Mouse (Mus musculus) heart, embryonic 12.5 days (tissue): ENCODE results near the gene Olfr794. TPM values are rescaled to one million over a fixed set of nuclear protein-coding genes. Genes with fewer than 3 reads are reported as not detected.

Experiments
- ATAC-seq: fragments of 200-750 bp; cut with Nextera tagmentation; 2 replicates; pipeline ENCODE4 v1.8.0; 2017; ENCODE audit warnings: moderate TSS enrichment, moderate library complexity; ENCODE audit not compliant: insufficient number of reproducible peaks, low FRiP score
- H3K27ac ChIP-seq: fragments of 300-500 bp; sonication (generic); 2 replicates; pipeline ENCODE4 v1.5.1; 2016; ENCODE audit warnings: mild to moderate bottlenecking, moderate library complexity; ENCODE audit not compliant: poor library complexity, severe bottlenecking
- H3K27me3 ChIP-seq: fragments of 300-500 bp; sonication (generic); replicated peaks from 2 replicates; pipeline ENCODE4 v1.6.1; 2016; ENCODE audit warnings: mild to moderate bottlenecking, moderate library complexity
- H3K36me3 ChIP-seq: fragments of 300-500 bp; sonication (generic); 2 replicates; pipeline ENCODE4 v1.6.1; 2016; ENCODE audit warnings: mild to moderate bottlenecking, moderate library complexity
- H3K4me1 ChIP-seq: fragments of 300-500 bp; sonication (generic); replicated peaks from 2 replicates; pipeline ENCODE4 v1.6.1; 2016; ENCODE audit warnings: mild to moderate bottlenecking
- H3K4me2 ChIP-seq: fragments of 300-500 bp; sonication (generic); 2 replicates; pipeline ENCODE4 v1.6.1; 2016; ENCODE audit warnings: mild to moderate bottlenecking, moderate library complexity
- H3K4me3 ChIP-seq: fragments of 300-500 bp; sonication (generic); 2 replicates; pipeline ENCODE4 v1.5.1; 2016; ENCODE audit warnings: mild to moderate bottlenecking
- H3K9ac ChIP-seq: fragments of 300-500 bp; sonication (generic); 2 replicates; pipeline ENCODE4 v1.6.1; 2016; ENCODE audit warnings: mild to moderate bottlenecking, moderate library complexity
- H3K9me3 ChIP-seq: fragments of 300-500 bp; sonication (generic); replicated peaks from 2 replicates; pipeline ENCODE4 v1.6.1; 2016; ENCODE audit warnings: mild to moderate bottlenecking, moderate library complexity
- WGBS: fragments of 180-500 bp; shearing (Covaris S2); methylation state at CpG from one replicate; pipeline ENCODE4 v1.1.7; 2016; 5-methylcytosine and 5-hydroxymethylcytosine counted together
- microRNA-seq: library from miRNA; unstranded; fragments of <30 nt; microRNA quantifications from one replicate; pipeline ENCODE4, GENCODE M21; 2017
- polyA plus RNA-seq: library from polyadenylated mRNA; unstranded; fragments of >200 nt; fragmentation: Nextera tagmentation; extraction: Ambion mirVana; gene quantifications from 2 replicates; pipeline ENCODE4 v1.2.1, GENCODE M21; 2016

Gene Olfr794
- polyA plus RNA-seq = not detected in 2 replicates

- Histone ChIP-seq H3K27me3 (no peaks in the 10 kb centered on the region), H3K4me1 (no peaks in the 10 kb centered on the region), H3K27ac (no peak within 1 kb of the TSS), H3K4me2 (no peak within 1 kb of the TSS), H3K36me3 (no peaks in the 10 kb centered on the region), H3K4me3 (no peak within 1 kb of the TSS), H3K9ac (no peak within 1 kb of the TSS), H3K9me3 (no peaks in the 10 kb centered on the region; the same call in 1 of the 2 replicates)
- ATAC-seq = no peak
- WGBS = 66% methylated on average over 2 of the region's 2 CpGs
Measured at GRCm38 (mm10) chr10:129567355-129567754, at the start of gene Olfr794. Olfr794 (plus strand) TSS chr10:129567655.

GRCm38 (mm10) chr10:129521492-129521891 lies 46.0 kb upstream of the Olfr794 start, which contains the start of gene Olfr791:
Olfr791 (plus strand) TSS chr10:129521792.
- Histone ChIP-seq H3K4me2 (no peak within 1 kb of the TSS), H3K27ac (no peak within 1 kb of the TSS), H3K4me3 (no peak within 1 kb of the TSS), H3K9me3 (no peaks in the 10 kb centered on the region; the same call in 1 of the 2 replicates), H3K36me3 (no peaks in the 10 kb centered on the region), H3K4me1 (no peaks in the 10 kb centered on the region), H3K9ac (no peak within 1 kb of the TSS), H3K27me3 (no peaks in the 10 kb centered on the region)
- no peak for ATAC-seq
- WGBS = 66% methylated on average over 3 of the region's 3 CpGs

DNA sequence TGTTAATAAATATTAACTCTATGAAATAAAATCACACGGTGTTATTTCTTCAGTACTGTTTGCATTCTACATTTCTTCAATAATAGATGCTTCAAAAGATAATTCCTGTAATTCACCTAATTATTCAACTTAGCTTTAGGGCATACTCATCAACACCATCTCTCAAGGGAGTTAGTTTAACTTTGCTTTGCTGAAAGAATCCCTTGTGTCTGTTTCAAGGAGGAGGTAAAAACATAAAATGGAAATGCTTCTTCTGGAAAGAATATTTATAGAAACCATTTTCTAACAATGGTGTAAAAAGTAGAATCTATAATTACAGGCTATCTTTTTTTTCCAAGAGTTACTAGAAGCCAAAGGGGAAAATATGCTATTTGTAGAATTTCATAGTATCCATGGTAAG lies 28.6 kb upstream of the Olfr794 start, which contains the start of gene Olfr792:
Gene Olfr792 (plus strand): TSS at position 301 of the 400 bp plus-strand sequence.
- 51% methylated on average over 1 of the region's 1 CpGs for WGBS

DNA sequence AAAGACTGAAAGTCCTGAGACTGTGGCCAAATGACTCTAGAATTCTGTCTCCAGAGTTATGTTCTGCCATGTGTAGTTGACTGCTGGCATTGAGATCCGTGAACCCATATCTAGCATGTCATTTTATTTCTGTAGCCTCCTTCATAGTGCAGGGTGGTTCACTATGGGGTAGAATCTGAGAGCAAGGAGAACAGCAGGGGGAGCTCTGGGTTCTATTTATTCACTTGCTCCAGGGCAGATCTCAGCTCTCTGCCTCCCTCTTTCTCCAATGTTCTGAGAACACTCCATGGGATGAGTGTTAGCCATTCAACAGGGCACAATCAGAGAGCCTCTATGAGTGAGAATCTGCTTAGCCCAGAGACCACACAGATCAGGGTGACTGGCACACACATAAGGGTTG lies 18.1 kb upstream of the Olfr794 start:
- Histone ChIP-seq H3K9me3 (peaks cover 5% of the 10 kb centered on the region), H3K36me3 (no peaks in the 10 kb centered on the region), H3K9ac (no peak overlapping the region), H3K27me3 (no peaks in the 10 kb centered on the region), H3K4me3 (no peak overlapping the region), H3K27ac (no peak overlapping the region), H3K4me1 (no peaks in the 10 kb centered on the region), H3K4me2 (no peak overlapping the region)
- WGBS = 54% methylated on average over 1 of the region's 1 CpGs
- ATAC-seq = no peak

More for the DNA sequence above, 28.6 kb upstream of the Olfr794 start, which contains the start of gene Olfr792:
- ATAC-seq = no peak
- no peaks in the 10 kb centered on the region for H3K36me3 ChIP-seq
- H3K27ac ChIP-seq = no peak within 1 kb of the TSS
- H3K4me3 ChIP-seq = no peak within 1 kb of the TSS
- no peaks in the 10 kb centered on the region for H3K4me1 ChIP-seq
- H3K4me2 ChIP-seq = no peak within 1 kb of the TSS
- no peaks in the 10 kb centered on the region for H3K9me3 ChIP-seq
- no peak within 1 kb of the TSS for H3K9ac ChIP-seq
- no peaks in the 10 kb centered on the region for H3K27me3 ChIP-seq

- H3K4me1 ChIP-seq = no peaks in the 10 kb centered on the region
- no peaks in the 10 kb centered on the region for H3K36me3 ChIP-seq
- H3K4me2 ChIP-seq = no peak overlapping the region
- no peak for ATAC-seq
- WGBS = 67% methylated on average over 1 of the region's 1 CpGs
- no peak overlapping the region for H3K4me3 ChIP-seq
- H3K9me3 ChIP-seq = no peaks in the 10 kb centered on the region
- no peak overlapping the region for H3K9ac ChIP-seq
- no peaks in the 10 kb centered on the region for H3K27me3 ChIP-seq
- no peak overlapping the region for H3K27ac ChIP-seq
Measured at GRCm38 (mm10) chr10:129577066-129577465, 9.6 kb downstream of the Olfr794 start.

GRCm38 (mm10) chr10:129612470-129612869 lies 45.0 kb downstream of the Olfr794 start, which contains the start of gene Olfr796:
Olfr796 (minus strand) TSS chr10:129612570.
- no peak within 1 kb of the TSS for H3K9ac ChIP-seq
- WGBS = 82% methylated on average over 1 of the region's 1 CpGs
- H3K4me3 ChIP-seq = no peak within 1 kb of the TSS
- H3K4me1 ChIP-seq = no peaks in the 10 kb centered on the region
- no peaks in the 10 kb centered on the region for H3K9me3 ChIP-seq
- no peaks in the 10 kb centered on the region for H3K36me3 ChIP-seq
- no peak within 1 kb of the TSS for H3K27ac ChIP-seq
- H3K4me2 ChIP-seq = no peak within 1 kb of the TSS
- ATAC-seq = no peak
- H3K27me3 ChIP-seq = no peaks in the 10 kb centered on the region

DNA sequence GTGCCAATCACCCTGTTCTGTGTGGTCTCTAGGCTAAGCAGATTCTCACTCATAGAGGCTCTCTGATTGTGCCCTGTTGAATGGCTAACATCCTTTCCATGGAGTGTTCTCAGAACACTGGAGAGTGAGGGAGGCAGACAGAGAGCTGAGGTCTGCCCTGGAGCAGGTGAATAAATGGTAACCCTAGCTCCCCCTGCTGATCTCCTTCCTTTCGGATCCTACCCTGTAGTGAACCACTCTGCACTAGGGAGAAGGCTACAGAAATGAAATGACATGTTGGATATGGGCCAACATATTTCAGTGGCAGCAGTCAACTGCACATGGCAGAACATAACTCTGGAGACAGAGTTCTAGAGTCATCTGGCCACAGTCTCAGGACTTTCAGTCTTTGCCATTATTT lies 54.3 kb downstream of the Olfr794 start:
- H3K36me3 ChIP-seq = no peaks in the 10 kb centered on the region
- no peak for ATAC-seq
- H3K4me1 ChIP-seq = no peaks in the 10 kb centered on the region
- 12% methylated on average over 1 of the region's 1 CpGs for WGBS
- no peak overlapping the region for H3K4me3 ChIP-seq
- H3K4me2 ChIP-seq = no peak overlapping the region
- no peaks in the 10 kb centered on the region for H3K27me3 ChIP-seq
- no peak overlapping the region for H3K27ac ChIP-seq
- no peak overlapping the region for H3K9ac ChIP-seq
- no peaks in the 10 kb centered on the region for H3K9me3 ChIP-seq

Small RNA genes lying within 50 kb of the gene (microRNA-seq; reads per million reads assigned to microRNA genes)
- gene Gm23252 = not detected

Other genes with a start within 250 kb of the Olfr794 start
- not detected in 2 replicates for gene Olfr780, start 249.5 kb upstream of the Olfr794 start, polyA plus RNA-seq
- gene Olfr781, start 238.8 kb upstream of the Olfr794 start, polyA plus RNA-seq = not detected in 2 replicates
- not detected in 2 replicates for gene Olfr782, start 218.8 kb upstream of the Olfr794 start, polyA plus RNA-seq
- 0.05 TPM in 1 of 2 replicates, not detected in the other for gene Olfr784, start 183.6 kb upstream of the Olfr794 start, polyA plus RNA-seq
- gene Olfr785, start 162.2 kb upstream of the Olfr794 start, polyA plus RNA-seq = not detected in 2 replicates
- not detected in 2 replicates for gene Olfr786, start 140.3 kb upstream of the Olfr794 start, polyA plus RNA-seq
- gene Olfr787, start 105.8 kb upstream of the Olfr794 start, polyA plus RNA-seq = not detected in 2 replicates
- not detected in 2 replicates for gene Olfr788, start 96.7 kb upstream of the Olfr794 start, polyA plus RNA-seq
- not detected in 2 replicates for gene Olfr789, start 82.9 kb upstream of the Olfr794 start, polyA plus RNA-seq
- gene Olfr790, start 69.2 kb upstream of the Olfr794 start, polyA plus RNA-seq = not detected in 2 replicates
- not detected in 2 replicates for gene Olfr791, start 45.9 kb upstream of the Olfr794 start, polyA plus RNA-seq
- gene Olfr792, start 28.5 kb upstream of the Olfr794 start, polyA plus RNA-seq = not detected in 2 replicates
- not detected in 2 replicates for gene Olfr796, start 44.9 kb downstream of the Olfr794 start, polyA plus RNA-seq
- not detected in 2 replicates for gene Olfr798, start 60.3 kb downstream of the Olfr794 start, polyA plus RNA-seq
- gene Olfr799, start 69.8 kb downstream of the Olfr794 start, polyA plus RNA-seq = not detected in 2 replicates
- not detected in 2 replicates for gene Olfr800, start 90.0 kb downstream of the Olfr794 start, polyA plus RNA-seq
- gene Olfr801, start 106.2 kb downstream of the Olfr794 start, polyA plus RNA-seq = not detected in 2 replicates
- not detected in 2 replicates for gene Olfr802, start 120.5 kb downstream of the Olfr794 start, polyA plus RNA-seq
- not detected in 2 replicates for gene Olfr803, start 126.6 kb downstream of the Olfr794 start, polyA plus RNA-seq
- not detected in 2 replicates for gene Olfr804, start 135.6 kb downstream of the Olfr794 start, polyA plus RNA-seq
- not detected in 2 replicates for gene Olfr805, start 161.7 kb downstream of the Olfr794 start, polyA plus RNA-seq
- gene Olfr806, start 174.3 kb downstream of the Olfr794 start, polyA plus RNA-seq = not detected in 2 replicates
- gene Olfr807, start 190.1 kb downstream of the Olfr794 start, polyA plus RNA-seq = not detected in 2 replicates
- gene Olfr808, start 197.8 kb downstream of the Olfr794 start, polyA plus RNA-seq = not detected in 2 replicates
- gene Olfr809, start 207.0 kb downstream of the Olfr794 start, polyA plus RNA-seq = not detected in 2 replicates
- not detected in 2 replicates for gene Olfr810, start 227.3 kb downstream of the Olfr794 start, polyA plus RNA-seq
- not detected in 2 replicates for gene Olfr811, start 236.7 kb downstream of the Olfr794 start, polyA plus RNA-seq